ENCODE assay signal across 23 mouse cellular contexts in the genomic region with DNA sequence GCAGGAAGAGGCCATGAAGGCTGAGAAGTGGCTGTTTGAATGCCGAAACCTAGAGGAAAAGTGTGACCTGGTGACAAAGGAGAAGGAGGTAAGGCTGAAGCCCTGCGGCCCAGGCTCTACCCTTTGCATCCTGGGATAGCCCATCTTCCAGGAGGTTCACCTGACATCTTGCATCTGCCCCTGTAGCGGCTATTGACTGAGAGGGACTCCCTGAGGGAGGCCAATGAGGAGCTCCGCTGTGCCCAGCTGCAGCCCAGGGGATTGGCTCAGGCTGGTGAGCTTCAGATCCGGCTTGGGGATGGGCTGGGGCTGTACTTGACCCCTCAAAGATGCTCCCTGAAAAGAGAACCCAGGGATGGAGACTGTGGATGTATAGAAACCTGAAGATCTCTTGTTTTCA. TPM values are rescaled to one million over a fixed set of nuclear protein-coding genes. Genes with fewer than 3 reads are reported as not detected.
"Had no signal": no experiment of that assay in that cellular context is flagged by ENCODE, and none has a peak within 500 bp of the region (broad histone marks: within the 10 kb centered on the region; RNA-seq: fewer than 3 reads in every experiment).

No protein-coding gene starts in this region.

- H3K4me3 ChIP-seq: layer of hippocampus, adult 2 months; liver, embryonic 13.5 days; myocyte; neural tube, embryonic 13.5 days; stomach, embryonic 15.5 days had no signal

- H3K9me3 ChIP-seq: liver, embryonic 13.5 days; neural tube, embryonic 13.5 days; stomach, embryonic 15.5 days had no signal

- H3K27me3 ChIP-seq: stomach, embryonic 15.5 days had no signal

- H3K27ac ChIP-seq: layer of hippocampus, adult 2 months; liver, embryonic 13.5 days; neural tube, embryonic 13.5 days; stomach, embryonic 15.5 days had no signal

- H3K9ac ChIP-seq: stomach, embryonic 15.5 days had no signal

- H3K36me3 ChIP-seq: liver, embryonic 13.5 days had no signal

- DNase-seq: kidney, adult 8-10 months; kidney, postnatal 25 days; layer of hippocampus, adult 9-11 months; liver, embryonic 13.5 days; lung, adult 2 months; lung, postnatal 14 days; lung, postnatal 4 days; retina, postnatal 1 day; right cerebral cortex, postnatal 25 days; spleen, adult 18-20 months; thymus, adult 2 months; thymus, postnatal 14 days; thymus, postnatal 4 days had no signal

- H3K4me2 ChIP-seq: stomach, embryonic 15.5 days had no signal

RNA-seq across cellular contexts. Expression of a gene that starts 17.4 kb away (rescaled TPM):
- polyA plus RNA-seq: kidney, embryonic 16.5 days; limb, embryonic 11.5 days; liver, embryonic 13.5 days; liver, embryonic 16.5 days; lung, embryonic 16.5 days; midbrain, embryonic 11.5 days; midbrain, embryonic 16.5 days; myocyte; neural tube, embryonic 13.5 days had no signal
